Mouse (Mus musculus): ENCODE measurements around the gene Ankrd42. TPM values are rescaled to one million over a fixed set of nuclear protein-coding genes. Genes with fewer than 3 reads are reported as not detected.

Ankrd42 gene
- 1.2 TPM for polyA plus RNA-seq (2015; fragmentation: Illumina TruSeq; extraction: RNeasy Lipid Tissue Mini Kit (QIAGEN cat#74804); ENCODE audit: insufficient read depth, low replicate concordance)

GRCm38 (mm10) chr7:92637021-92637625, at the start of gene Ankrd42:
Gene Ankrd42, minus strand, starts transcription at chr7:92637142.

GRCm38 (mm10) chr7:92669507-92670471, 32.8 kb upstream of the Ankrd42 start, which contains the start of gene Pcf11:
Gene Pcf11, minus strand, starts transcription at chr7:92669934.

GRCm38 (mm10) chr7:92560986-92561876, 75.7 kb downstream of the Ankrd42 start, which contains the start of gene Ccdc90b:
Gene Ccdc90b, plus strand, starts transcription at chr7:92561149.

Other genes starting within 250 kb of the Ankrd42 start
- 18.8 TPM for gene Ccdc90b, start 76.0 kb downstream of the Ankrd42 start, polyA plus RNA-seq (2015; fragmentation: Illumina TruSeq; extraction: RNeasy Lipid Tissue Mini Kit (QIAGEN cat#74804); ENCODE audit: insufficient read depth, low replicate concordance)
- 107 TPM for gene Pcf11, start 32.8 kb upstream of the Ankrd42 start, polyA plus RNA-seq (2015; fragmentation: Illumina TruSeq; extraction: RNeasy Lipid Tissue Mini Kit (QIAGEN cat#74804); ENCODE audit: insufficient read depth, low replicate concordance)
- gene Rab30, start 104.5 kb upstream of the Ankrd42 start, polyA plus RNA-seq (2015; fragmentation: Illumina TruSeq; extraction: RNeasy Lipid Tissue Mini Kit (QIAGEN cat#74804); ENCODE audit: insufficient read depth, low replicate concordance): 49.0 TPM
- 4.2 TPM for gene Ddias, start 237.1 kb upstream of the Ankrd42 start, polyA plus RNA-seq (2015; fragmentation: Illumina TruSeq; extraction: RNeasy Lipid Tissue Mini Kit (QIAGEN cat#74804); ENCODE audit: insufficient read depth, low replicate concordance)
- 84.6 TPM for gene Prcp, start 237.3 kb upstream of the Ankrd42 start, polyA plus RNA-seq (2015; fragmentation: Illumina TruSeq; extraction: RNeasy Lipid Tissue Mini Kit (QIAGEN cat#74804); ENCODE audit: insufficient read depth, low replicate concordance)